Mouse (Mus musculus) gastrocnemius, adult 8-10 months (tissue): ENCODE measurements around the gene Snapin. TPM values are rescaled to one million over a fixed set of nuclear protein-coding genes. Genes with fewer than 3 reads are reported as not detected.

Source experiments
- DNase-seq, 2 experiments: peaks; one replicate each; pipeline ENCODE4 v3.0.0; 2022; ENCODE audit warnings: low spot score in 2 of 2
- total RNA-seq, 4 experiments: library from RNA; stranded (reverse); gene quantifications; 2 replicates each; pipeline ENCODE4 v1.2.4; 2022

Gene Snapin
- total RNA-seq, 4 experiments from 2014 or later = 77.7 to 93.9 (median 78.5) TPM

DNA sequence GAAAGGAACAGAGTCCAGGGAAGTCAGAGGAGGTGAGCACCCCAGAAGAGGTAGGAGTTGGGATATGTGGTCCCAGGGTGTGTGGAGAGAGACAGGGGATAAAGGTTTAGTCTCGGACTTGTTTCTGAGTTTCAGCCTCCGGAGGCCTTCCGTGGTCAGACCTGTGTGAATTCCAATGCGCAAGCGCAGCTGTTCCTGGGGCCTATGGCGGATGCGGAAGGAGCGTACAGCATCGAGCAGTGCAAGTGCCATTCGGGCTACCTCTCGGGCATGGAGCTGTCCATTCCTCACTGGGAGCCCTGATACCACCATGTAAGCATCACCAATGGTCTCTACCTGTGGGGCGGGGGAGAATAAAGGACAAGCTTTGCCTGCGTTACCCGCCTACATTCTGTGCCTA, 35.9 kb downstream of the Snapin start:
- no peak for DNase-seq

DNA sequence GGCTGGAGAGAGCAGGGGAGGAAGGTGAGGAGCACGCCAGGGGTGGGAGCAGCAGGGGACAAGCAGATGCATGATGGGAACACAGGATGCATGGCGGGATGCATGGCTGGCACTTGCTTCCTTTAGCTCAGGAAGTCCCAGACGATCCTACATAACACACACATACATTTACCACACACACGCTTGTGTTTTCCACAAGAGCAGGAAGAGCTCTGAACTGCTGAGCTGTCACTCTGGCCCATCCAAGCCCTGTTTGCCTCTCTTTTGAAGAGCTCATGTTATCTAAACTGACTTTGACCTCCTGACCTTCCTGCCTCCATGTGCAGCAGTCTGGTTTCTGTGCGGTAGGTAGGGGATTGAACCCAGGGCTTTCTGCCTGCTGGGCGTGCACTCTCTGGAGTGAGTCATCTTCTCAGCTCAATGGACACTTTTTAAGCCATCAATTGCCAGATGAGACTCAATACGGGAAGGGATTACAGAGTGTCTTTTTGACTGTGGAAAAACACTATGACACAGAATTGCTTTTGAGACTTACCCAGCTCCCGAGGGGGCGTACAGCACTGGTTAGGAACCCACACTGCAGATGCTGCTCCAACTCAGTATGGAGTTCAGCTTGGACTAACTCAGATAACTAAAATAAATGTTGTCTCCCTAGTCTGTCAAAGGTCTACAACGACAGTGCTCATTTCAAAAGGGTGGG, 39.3 kb downstream of the Snapin start:
- DNase-seq = no peak

DNA sequence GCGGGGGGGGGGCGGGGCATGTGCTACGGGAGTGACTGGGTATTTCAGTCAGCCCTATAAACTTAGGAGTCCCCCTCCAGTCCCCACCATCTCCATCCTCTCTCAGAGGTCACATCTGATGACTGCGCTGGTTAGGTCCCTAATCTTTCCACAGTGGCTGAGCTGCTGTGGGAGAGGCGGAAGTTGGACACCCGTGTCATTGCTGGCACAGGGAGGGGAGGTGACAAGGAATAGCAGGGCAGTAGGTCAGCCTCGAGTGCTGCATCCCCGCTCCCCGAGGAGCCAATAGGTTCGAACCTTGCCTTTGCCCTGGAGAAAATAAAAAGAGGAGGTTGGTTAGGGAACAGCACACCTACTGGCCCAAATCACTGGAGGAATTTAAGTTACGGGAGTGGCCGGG, 40.0 kb downstream of the Snapin start:
- no peak for DNase-seq

DNA sequence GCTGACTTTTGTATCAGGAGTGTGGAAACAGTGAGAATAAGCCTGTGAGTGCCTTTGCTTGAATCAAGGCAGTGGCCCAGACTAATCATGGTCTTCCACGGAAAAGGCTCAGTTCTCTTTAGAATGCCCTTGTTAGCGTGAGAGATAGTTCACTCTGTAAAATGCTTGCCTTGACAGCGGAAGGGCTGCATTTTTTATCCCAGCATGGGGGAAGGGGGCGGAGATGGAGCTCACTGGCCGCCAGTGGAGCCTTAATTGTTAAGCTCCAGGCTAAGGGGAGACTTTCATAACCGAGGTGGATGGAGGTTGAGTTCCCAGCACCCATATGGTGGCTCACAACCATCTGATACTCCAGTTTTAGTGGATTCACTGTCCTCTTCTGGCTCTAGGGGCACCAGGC, 42.2 kb downstream of the Snapin start:
- no peak for DNase-seq

DNA sequence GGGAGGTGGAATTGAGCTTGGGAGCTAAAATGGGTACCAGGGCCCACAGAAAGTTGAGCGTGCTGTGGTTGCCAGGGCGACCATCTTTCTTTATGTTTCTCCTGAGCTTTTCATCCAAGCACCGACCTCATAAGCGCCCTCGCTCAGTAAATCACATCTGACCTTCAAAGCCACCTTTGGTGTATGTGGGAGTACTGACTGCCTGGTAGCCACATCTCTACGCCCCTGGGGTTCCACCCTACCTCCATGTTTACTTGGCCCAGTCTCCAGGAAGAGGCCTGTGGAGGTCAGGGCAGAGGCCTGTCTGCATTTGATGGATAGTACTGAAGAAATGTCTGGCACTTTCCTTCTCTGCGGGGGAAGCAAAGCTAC, 43.7 kb downstream of the Snapin start:
- DNase-seq = no peak

DNA sequence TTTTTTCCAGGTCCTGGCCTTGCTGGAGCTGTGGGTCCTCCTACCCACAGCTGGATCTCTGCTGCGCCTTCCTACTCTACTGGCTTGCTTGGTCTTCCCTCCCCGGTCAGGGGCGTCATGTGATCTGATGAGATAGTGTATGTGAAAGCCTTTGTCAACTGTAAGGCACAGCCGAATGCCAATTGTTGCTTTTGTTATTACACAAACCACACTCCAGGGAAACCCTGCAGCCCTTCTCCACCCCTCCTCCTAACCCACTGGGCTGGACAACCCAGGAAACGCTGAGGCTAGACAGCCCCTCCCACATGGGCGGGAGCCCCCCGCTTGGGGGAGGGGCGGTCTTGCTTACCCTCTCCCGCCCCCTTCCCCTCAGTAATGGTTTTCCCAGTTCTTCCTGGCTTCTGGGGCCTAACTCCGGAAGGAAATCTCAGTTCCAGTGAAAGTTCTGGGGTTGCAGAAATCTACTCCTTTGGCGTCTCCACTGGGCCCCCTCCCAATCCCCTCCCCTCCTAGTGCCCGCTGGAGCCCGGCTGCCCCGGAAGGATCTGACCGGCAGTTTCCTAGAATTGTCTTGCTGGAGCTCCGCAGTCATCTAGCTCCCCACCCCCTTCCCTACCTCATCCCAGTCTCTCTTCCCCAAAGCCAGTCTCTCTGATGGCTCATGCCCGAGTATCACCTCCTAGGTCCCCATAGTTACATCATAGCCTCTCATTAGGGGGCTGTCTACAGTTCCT, 44.3 kb downstream of the Snapin start:
- peak; percentile 86 to 87 for DNase-seq

DNA sequence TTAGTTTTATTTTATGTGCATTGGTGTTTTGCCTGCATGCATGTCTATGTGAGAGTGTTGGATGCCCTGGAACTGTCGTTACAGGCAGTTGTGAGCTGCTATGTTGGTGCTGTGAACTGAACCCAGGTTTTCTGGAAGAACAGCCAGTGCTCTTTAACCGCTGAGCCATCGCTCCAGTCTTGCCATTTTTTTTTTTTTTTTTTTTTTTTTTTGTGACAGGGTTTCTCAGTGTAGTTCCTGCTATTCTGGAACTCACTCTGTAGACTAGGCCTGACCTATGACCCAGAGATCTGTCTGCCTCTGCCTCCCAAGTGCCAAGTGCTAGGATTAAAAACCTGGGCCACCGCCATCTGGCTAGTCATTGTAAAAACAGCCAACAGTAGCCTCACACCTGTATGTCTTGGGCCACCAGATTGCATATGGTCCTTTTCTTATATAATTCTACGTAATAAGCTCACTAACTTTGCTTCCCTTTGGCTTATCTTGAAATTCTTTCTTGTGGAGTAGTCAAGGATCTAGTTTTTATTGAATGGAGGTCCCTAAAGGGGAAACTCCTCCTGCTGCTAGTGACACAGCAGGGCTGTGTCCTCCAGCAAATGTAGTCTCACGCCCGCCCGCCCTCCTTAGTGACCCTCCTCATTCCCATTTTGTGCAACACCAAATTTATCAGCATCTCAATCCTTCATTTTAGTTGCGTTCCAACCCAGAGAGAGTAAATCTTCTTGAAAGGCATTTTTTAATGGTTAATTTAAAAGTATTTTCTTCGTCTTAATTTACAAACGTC, 45.2 kb downstream of the Snapin start:
- no peak for DNase-seq

DNA sequence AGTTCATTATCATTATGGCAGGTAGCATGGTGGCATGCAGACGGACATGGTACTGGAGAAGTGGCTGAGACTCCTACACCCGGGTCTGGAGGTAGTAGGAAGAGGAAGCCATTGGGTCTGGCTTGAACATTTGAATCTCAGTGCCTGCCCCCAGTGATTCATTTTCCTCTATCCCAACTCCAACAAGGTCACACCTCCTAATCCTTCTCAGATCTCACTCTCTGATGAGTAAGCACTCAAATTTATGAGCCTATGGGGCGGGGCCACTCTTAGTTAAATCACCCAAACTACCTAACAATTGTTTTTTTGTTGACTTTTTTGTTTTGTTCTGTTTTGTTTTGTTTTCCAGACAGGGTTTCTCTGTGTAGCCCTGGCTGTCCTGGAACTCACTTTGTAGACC, 46.9 kb downstream of the Snapin start:
- no peak for DNase-seq

DNA sequence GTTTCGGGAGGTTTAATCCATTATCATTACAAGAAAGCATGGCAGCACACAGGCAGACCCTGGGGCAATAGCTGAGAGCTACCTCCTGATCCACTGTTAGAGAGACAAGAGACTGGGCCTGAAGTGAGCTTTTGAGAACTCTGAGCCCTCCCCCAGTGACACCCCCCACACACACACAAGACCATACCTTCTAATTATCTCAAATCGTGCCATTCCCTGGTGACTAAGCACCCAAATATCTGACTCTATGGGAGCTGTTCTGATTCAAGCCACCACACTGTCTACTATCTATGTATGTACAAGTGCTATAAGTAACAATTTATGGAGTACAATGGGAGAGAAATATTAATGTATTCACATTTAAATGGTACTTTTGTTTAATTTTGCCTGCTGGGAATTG, 50.1 kb downstream of the Snapin start:
- DNase-seq = no peak

Other genes starting within 250 kb of the Snapin start
- gene Creb3l4, start 247.5 kb downstream of the Snapin start, total RNA-seq = not detected
- gene Slc39a1, start 242.9 kb downstream of the Snapin start, total RNA-seq = 10 to 100 TPM; 37.8 to 46.4 (median 43.6) TPM
- gene Crtc2, start 236.9 kb downstream of the Snapin start, total RNA-seq = 10 to 100 TPM; 15.3 to 21.7 (median 16.5) TPM
- 100 to 1,000 TPM in 1 of 4 experiments, 10 to 100 TPM in 3; 76.0 to 106 (median 85.8) TPM for gene Dennd4b, start 225.8 kb downstream of the Snapin start, total RNA-seq
- gene Gatad2b, start 197.9 kb downstream of the Snapin start, total RNA-seq = 10 to 100 TPM; 55.0 to 69.8 (median 62.6) TPM
- gene Slc27a3, start 101.1 kb downstream of the Snapin start, total RNA-seq = 1 to 10 TPM in 2 of 4 experiments, under 1 TPM in 2; 0.65 to 1.1 (median 0.96) TPM
- gene Ints3, start 57.4 kb downstream of the Snapin start, total RNA-seq = 10 to 100 TPM; 14.0 to 16.8 (median 14.8) TPM
- gene Npr1, start 25.2 kb downstream of the Snapin start, total RNA-seq = 1 to 10 TPM; 3.8 to 6.9 (median 6.1) TPM
- 10 to 100 TPM; 24.4 to 33.4 (median 26.9) TPM for gene Ilf2, start 14.9 kb downstream of the Snapin start, total RNA-seq
- 100 to 1,000 TPM; 112 to 117 (median 114) TPM for gene Chtop, start 18.5 kb upstream of the Snapin start, total RNA-seq
- 100 to 1,000 TPM; 157 to 190 (median 173) TPM for gene S100a1, start 23.4 kb upstream of the Snapin start, total RNA-seq
- gene S100a13, start 23.4 kb upstream of the Snapin start, total RNA-seq = 10 to 100 TPM in 3 of 4 experiments, 1 to 10 TPM in 1; 7.5 to 16.2 (median 11.8) TPM
- gene S100a14, start 35.8 kb upstream of the Snapin start, total RNA-seq = not detected
- gene S100a16, start 46.2 kb upstream of the Snapin start, total RNA-seq = 10 to 100 TPM; 50.1 to 57.1 (median 51.9) TPM
- not detected for gene S100a3, start 69.5 kb upstream of the Snapin start, total RNA-seq
- gene S100a2, start 99.2 kb upstream of the Snapin start, total RNA-seq = not detected
- not detected for gene Gm42674, start 110.9 kb upstream of the Snapin start, total RNA-seq
- gene S100a4, start 112.7 kb upstream of the Snapin start, total RNA-seq = 10 to 100 TPM in 2 of 4 experiments, 1 to 10 TPM in 2; 4.9 to 29.2 (median 11.3) TPM
- gene S100a5, start 117.5 kb upstream of the Snapin start, total RNA-seq = 1 to 10 TPM in 2 of 4 experiments, under 1 TPM in 1, not detected in 1; 0.68 to 2.5 (median 2.2) TPM
- 10 to 100 TPM; 38.3 to 90.6 (median 55.1) TPM for gene S100a6, start 121.8 kb upstream of the Snapin start, total RNA-seq
- not detected for gene S100a7a, start 163.0 kb upstream of the Snapin start, total RNA-seq
- gene S100a8, start 177.9 kb upstream of the Snapin start, total RNA-seq = under 1 TPM in 2 of 4 experiments, not detected in 2; 0.75 to 0.92 TPM
- gene S100a9, start 204.7 kb upstream of the Snapin start, total RNA-seq = not detected
- gene Pglyrp4, start 235.9 kb upstream of the Snapin start, total RNA-seq = not detected